Mouse (Mus musculus): ENCODE measurements around the gene Pdia6.

Gene Pdia6

GRCm38 (mm10) chr12:17261005-17261404 is 5.3 kb upstream of the Pdia6 start:
- no peak for DNase-seq (ENCODE audit: extremely low read depth, low read depth, low spot score)

- DNase-seq (ENCODE audit: extremely low read depth, low read depth, low spot score) = no peak
Measured at GRCm38 (mm10) chr12:17263881-17264280, 2.5 kb upstream of the Pdia6 start.

GRCm38 (mm10) chr12:17264826-17265225 is 1.5 kb upstream of the Pdia6 start:
- DNase-seq (ENCODE audit: extremely low read depth, low read depth, low spot score) = no peak

GRCm38 (mm10) chr12:17266673-17266990 is 287 bp downstream of the Pdia6 start:
- no peak for DNase-seq (ENCODE audit: extremely low read depth, low read depth, low spot score)

GRCm38 (mm10) chr12:17267316-17267715 is 971 bp downstream of the Pdia6 start:
- no peak for DNase-seq (ENCODE audit: extremely low read depth, low read depth, low spot score)

GRCm38 (mm10) chr12:17271272-17271671 is 4.9 kb downstream of the Pdia6 start:
- no peak for DNase-seq (ENCODE audit: extremely low read depth, low read depth, low spot score)

GRCm38 (mm10) chr12:17273841-17274240 is 7.5 kb downstream of the Pdia6 start:
- no peak for DNase-seq (ENCODE audit: extremely low read depth, low read depth, low spot score)

GRCm38 (mm10) chr12:17288496-17288895 is 22.2 kb downstream of the Pdia6 start:
- no peak for DNase-seq (ENCODE audit: extremely low read depth, low read depth, low spot score)

- no peak for DNase-seq (ENCODE audit: extremely low read depth, low read depth, low spot score)
Measured at GRCm38 (mm10) chr12:17289060-17289459, 22.7 kb downstream of the Pdia6 start.

GRCm38 (mm10) chr12:17289913-17290312 is 23.6 kb downstream of the Pdia6 start:
- no peak for DNase-seq (ENCODE audit: extremely low read depth, low read depth, low spot score)

GRCm38 (mm10) chr12:17290569-17290968 is 24.2 kb downstream of the Pdia6 start:
- no peak for DNase-seq (ENCODE audit: extremely low read depth, low read depth, low spot score)

GRCm38 (mm10) chr12:17296899-17297298 is 30.6 kb downstream of the Pdia6 start:
- DNase-seq (ENCODE audit: extremely low read depth, low read depth, low spot score) = no peak

GRCm38 (mm10) chr12:17299902-17300301 is 33.6 kb downstream of the Pdia6 start:
- peak; percentile 76 for DNase-seq (ENCODE audit: extremely low read depth, low read depth, low spot score)

GRCm38 (mm10) chr12:17305445-17305844 is 39.1 kb downstream of the Pdia6 start:
- peak; percentile 93 for DNase-seq (ENCODE audit: extremely low read depth, low read depth, low spot score)

- DNase-seq (ENCODE audit: extremely low read depth, low read depth, low spot score) = peak; percentile 76
Measured at GRCm38 (mm10) chr12:17308246-17308645, 41.9 kb downstream of the Pdia6 start.

GRCm38 (mm10) chr12:17310852-17311839 is 44.8 kb downstream of the Pdia6 start:
- no peak for DNase-seq (ENCODE audit: extremely low read depth, low read depth, low spot score)

GRCm38 (mm10) chr12:17316096-17316495 is 49.8 kb downstream of the Pdia6 start:
- DNase-seq (ENCODE audit: extremely low read depth, low read depth, low spot score) = peak; percentile 64

- peak; percentile 88 for DNase-seq (ENCODE audit: extremely low read depth, low read depth, low spot score)
Measured at GRCm38 (mm10) chr12:17317970-17318369, 51.6 kb downstream of the Pdia6 start.

GRCm38 (mm10) chr12:17318453-17318852 is 52.1 kb downstream of the Pdia6 start:
- no peak for DNase-seq (ENCODE audit: extremely low read depth, low read depth, low spot score)

GRCm38 (mm10) chr12:17324549-17325470 is 58.5 kb downstream of the Pdia6 start:
- no peak for DNase-seq (ENCODE audit: extremely low read depth, low read depth, low spot score)

- DNase-seq (ENCODE audit: extremely low read depth, low read depth, low spot score) = no peak
Measured at GRCm38 (mm10) chr12:17329259-17329658, 62.9 kb downstream of the Pdia6 start, which contains the start of gene Atp6v1c2. Atp6v1c2 (minus strand) TSS chr12:17329359.

All from fat pad, adult 2 months (tissue).